Mouse (Mus musculus): ENCODE results near the gene Hnf4a. TPM values are rescaled to one million over a fixed set of nuclear protein-coding genes. Genes with fewer than 3 reads are reported as not detected.
A peak's percentile ranks its signal among the peaks of the same experiment; 100 is the strongest.

The Hnf4a gene
- total and polyA plus RNA-seq, 3 experiments, result not detected

- peaks cover 81% of the 10 kb centered on the region for H3K27me3 ChIP-seq (replicated peaks)
- no peak overlapping the region for H3K27ac ChIP-seq (ENCODE audit: insufficient read depth, low read depth)
- dilution Hi-C loops (cut with MboI; ENCODE audit: extremely low pct_ligation_motif_present, extremely low pct_unique_long_range_greater_than_20kb, low sequenced_read_pairs), result no loop called here
- TF ChIP-seq TCF12 (IDR thresholded peaks at IDR 0.05; ENCODE audit: low read depth, low read length) (no peak), JUND (conservative IDR thresholded peaks at IDR 0.05; ENCODE audit: low read depth, low read length) (no peak), HCFC1 (IDR thresholded peaks at IDR 0.05; ENCODE audit: low read depth, low read length) (no peak), JUN (IDR thresholded peaks at IDR 0.05; ENCODE audit: insufficient read depth, low read depth, low read length) (no peak), PAX5 (IDR thresholded peaks at IDR 0.05; ENCODE audit: low read length) (no peak), CHD2 (IDR thresholded peaks at IDR 0.05; ENCODE audit: low read length) (no peak)
- DNase-seq (ENCODE audit: extremely low read depth), result no peak
- in situ Hi-C loops (cut with MboI; ENCODE audit: low pct_ligation_motif_present, low pct_unique_long_range_greater_than_20kb, low sequenced_read_pairs), result loop anchor here (10.0 kb wide), 2 partner anchors 64 to 204 kb away; no protein-coding TSS in a partner anchor
- peaks cover 2% of the 10 kb centered on the region for H3K9me3 ChIP-seq (replicated peaks; ENCODE audit: low read length)
- H3K9ac ChIP-seq (ENCODE audit: insufficient read depth, low read depth), result no peak overlapping the region
- peaks cover 0 to 3% of the 10 kb centered on the region in 2 experiments; a peak in 1 of 4 replicates for H3K4me1 ChIP-seq (ENCODE audit: control insufficient read depth in 1 of 2, insufficient read depth in 2 of 2)
- H3K4me3 ChIP-seq (replicated peaks in 1 of 3; ENCODE audit: low read depth in 2 of 3, low read length in 2 of 3, poor library complexity in 1 of 3), result no peak overlapping the region
- H3K79me2 ChIP-seq (replicated peaks; ENCODE audit: control insufficient read depth, extremely low read depth, insufficient read depth, poor library complexity, severe bottlenecking), result no peaks in the 10 kb centered on the region
- H3K36me3 ChIP-seq (replicated peaks in 1 of 2; ENCODE audit: control insufficient read depth in 1 of 2, insufficient read depth in 1 of 2, low read length in 1 of 2), result no peaks in the 10 kb centered on the region
- H3K4me2 ChIP-seq (ENCODE audit: insufficient read depth, low read depth, poor library complexity, severe bottlenecking), result no peak overlapping the region
Observed at GRCm38 (mm10) chr2:163530418-163530817, 23.8 kb downstream of the Hnf4a start.

- Histone ChIP-seq H3K4me1 (ENCODE audit: control insufficient read depth in 1 of 2, insufficient read depth in 2 of 2) (peaks cover 0 to 3% of the 10 kb centered on the region in 2 experiments; a peak in 1 of 4 replicates), H3K27me3 (replicated peaks) (peaks cover 81% of the 10 kb centered on the region), H3K9ac (ENCODE audit: insufficient read depth, low read depth) (no peak overlapping the region), H3K9me3 (replicated peaks; ENCODE audit: low read length) (peaks cover 2% of the 10 kb centered on the region), H3K4me3 (replicated peaks in 1 of 3; ENCODE audit: low read depth in 2 of 3, low read length in 2 of 3, poor library complexity in 1 of 3) (no peak overlapping the region), H3K27ac (ENCODE audit: insufficient read depth, low read depth) (no peak overlapping the region), H3K79me2 (replicated peaks; ENCODE audit: control insufficient read depth, extremely low read depth, insufficient read depth, poor library complexity, severe bottlenecking) (no peaks in the 10 kb centered on the region), H3K36me3 (replicated peaks in 1 of 2; ENCODE audit: control insufficient read depth in 1 of 2, insufficient read depth in 1 of 2, low read length in 1 of 2) (no peaks in the 10 kb centered on the region), H3K4me2 (ENCODE audit: insufficient read depth, low read depth, poor library complexity, severe bottlenecking) (no peak overlapping the region; the same call in 1 of the 2 replicates)
- TF ChIP-seq USF2 (conservative IDR thresholded peaks at IDR 0.05; ENCODE audit: low read depth, low read length), result no peak
- TF ChIP-seq RCOR1 (conservative IDR thresholded peaks at IDR 0.05; ENCODE audit: low read depth, low read length), result no peak
- TF ChIP-seq MEF2A (IDR thresholded peaks at IDR 0.05; ENCODE audit: borderline replicate concordance, low read depth, low read length), result no peak
- peak; percentile 16 for TF ChIP-seq ZC3H11A (IDR thresholded peaks at IDR 0.05; ENCODE audit: low read depth, low read length)
- peak; percentile 81 to 95 for TF ChIP-seq CTCF (conservative IDR thresholded peaks at IDR 0.05 in 1 of 2, IDR thresholded peaks at IDR 0.05 in 1 of 2; ENCODE audit: low read depth in 2 of 2, low read length in 2 of 2)
- TF ChIP-seq JUND (conservative IDR thresholded peaks at IDR 0.05; ENCODE audit: low read depth, low read length), result 0 out of 2 replicates have a peak, but pooled peaks have one; percentile 18
- TF ChIP-seq MAZ (IDR thresholded peaks at IDR 0.05; ENCODE audit: low read depth, low read length), result no peak
- TF ChIP-seq HCFC1 (IDR thresholded peaks at IDR 0.05; ENCODE audit: low read depth, low read length), result no peak
- no peak for TF ChIP-seq CHD1 (IDR thresholded peaks at IDR 0.05; ENCODE audit: low read depth, low read length)
- peak; percentile 85 for TF ChIP-seq SMC3 (IDR thresholded peaks at IDR 0.05; ENCODE audit: low read depth, low read length)
- TF ChIP-seq SIN3A (IDR thresholded peaks at IDR 0.05; ENCODE audit: low read length), result no peak
- TF ChIP-seq TCF12 (IDR thresholded peaks at IDR 0.05; ENCODE audit: low read depth, low read length), result no peak
- no peak for TF ChIP-seq JUN (IDR thresholded peaks at IDR 0.05; ENCODE audit: insufficient read depth, low read depth, low read length)
- TF ChIP-seq BHLHE40 (IDR thresholded peaks at IDR 0.05; ENCODE audit: low read depth, low read length), result no peak
- 0 out of 2 replicates have a peak, but pooled peaks have one; percentile 20 for TF ChIP-seq IRF4 (IDR thresholded peaks at IDR 0.05; ENCODE audit: low read depth, low read length)
- no peak for TF ChIP-seq ELF1 (IDR thresholded peaks at IDR 0.05; ENCODE audit: low read depth, low read length)
- TF ChIP-seq ZNF384 (IDR thresholded peaks at IDR 0.05; ENCODE audit: low read depth, low read length), result no peak
- no peak for TF ChIP-seq POLR2AphosphoS2 (IDR thresholded peaks at IDR 0.05; ENCODE audit: low read depth, low read length)
- no peak for TF ChIP-seq E2F4 (IDR thresholded peaks at IDR 0.05; ENCODE audit: insufficient replicate concordance, low read depth, low read length)
- TF ChIP-seq PAX5 (IDR thresholded peaks at IDR 0.05; ENCODE audit: low read length), result no peak
- peak; percentile 89 for TF ChIP-seq RAD21 (IDR thresholded peaks at IDR 0.05; ENCODE audit: low read depth, low read length)
- TF ChIP-seq MAX (IDR thresholded peaks at IDR 0.05; ENCODE audit: low read length), result no peak
- TF ChIP-seq MXI1 (IDR thresholded peaks at IDR 0.05; ENCODE audit: low read depth, low read length), result no peak
- no peak for TF ChIP-seq ETS1 (conservative IDR thresholded peaks at IDR 0.05; ENCODE audit: low read depth, low read length)
- TF ChIP-seq ZKSCAN1 (IDR thresholded peaks at IDR 0.05; ENCODE audit: borderline replicate concordance, low read depth, low read length), result no peak
- in situ Hi-C loops (cut with MboI; ENCODE audit: low pct_ligation_motif_present, low pct_unique_long_range_greater_than_20kb, low sequenced_read_pairs) (loop anchor here (10.0 kb wide), 2 partner anchors 63 to 203 kb away; no protein-coding TSS in a partner anchor), dilution Hi-C loops (cut with MboI; ENCODE audit: extremely low pct_ligation_motif_present, extremely low pct_unique_long_range_greater_than_20kb, low sequenced_read_pairs) (no loop called here)
- DNase-seq (ENCODE audit: extremely low read depth), result peak; percentile 63
Observed at GRCm38 (mm10) chr2:163531917-163532316, 25.3 kb downstream of the Hnf4a start.
